Mouse (Mus musculus) heart, embryonic 14.5 days (tissue): ENCODE measurements at regions not wholly inside any gene's neighbourhood (a gene's known extent, or its start where the extent isn't known, plus 50 kb on each side); places are given as distances from the start of the nearest gene placed in this dataset.
A peak's percentile ranks its signal among the peaks of the same experiment; 100 is the strongest.

Experiments
- ATAC-seq: fragments of 200-750 bp; cut with Nextera tagmentation; 2 replicates; pipeline ENCODE4 v1.8.0; 2017; ENCODE audit warnings: low read depth, moderate TSS enrichment; ENCODE audit not compliant: insufficient number of reproducible peaks, insufficient read depth, low FRiP score
- H3K27ac ChIP-seq, 2 experiments: fragments of 200-500 bp in 1 of 2; fragments of 300-500 bp in 1 of 2; sonication (generic) in 1 of 2; replicated peaks in 1 of 2; 2 replicates each; pipeline ENCODE4 v1.5.1; 2012 to 2014; ENCODE audit warnings: low read depth in 2 of 2, low read length in 2 of 2, control low read depth in 1 of 2, mild to moderate bottlenecking in 1 of 2, mixed read lengths in 1 of 2; ENCODE audit not compliant: control insufficient read depth in 1 of 2, insufficient read depth in 1 of 2
- H3K27me3 ChIP-seq: fragments of 300-500 bp; sonication (generic); 2 replicates; pipeline ENCODE4 v1.6.1; 2014; ENCODE audit warnings: mild to moderate bottlenecking, low read length, control low read depth; ENCODE audit not compliant: control insufficient read depth, insufficient read depth
- H3K36me3 ChIP-seq: fragments of 300-500 bp; sonication (generic); 2 replicates; pipeline ENCODE4 v1.6.1; 2014; ENCODE audit warnings: mild to moderate bottlenecking, control low read depth, low read length, mixed read lengths; ENCODE audit not compliant: control insufficient read depth, insufficient read depth
- H3K4me1 ChIP-seq, 2 experiments: fragments of 200-500 bp in 1 of 2; fragments of 300-500 bp in 1 of 2; sonication (generic) in 1 of 2; 2 replicates each; pipeline ENCODE4 v1.6.1; 2012 to 2014; ENCODE audit warnings: low read length in 2 of 2, control low read depth in 1 of 2, mixed read lengths in 1 of 2; ENCODE audit not compliant: control insufficient read depth in 2 of 2, insufficient read depth in 2 of 2
- H3K4me2 ChIP-seq: fragments of 300-500 bp; sonication (generic); 2 replicates; pipeline ENCODE4 v1.6.1; 2014; ENCODE audit warnings: mild to moderate bottlenecking, low read length
- H3K4me3 ChIP-seq, 2 experiments: fragments of 200-500 bp in 1 of 2; fragments of 300-500 bp in 1 of 2; sonication (generic) in 1 of 2; 2 replicates each; pipeline ENCODE4 v1.5.1; 2012 to 2014; ENCODE audit warnings: low read length in 2 of 2, mild to moderate bottlenecking in 2 of 2, control low read depth in 1 of 2, low read depth in 1 of 2, moderate library complexity in 1 of 2; ENCODE audit not compliant: control insufficient read depth in 1 of 2, insufficient read depth in 1 of 2
- H3K9ac ChIP-seq: fragments of 300-500 bp; sonication (generic); 2 replicates; pipeline ENCODE4 v1.6.1; 2014; ENCODE audit warnings: mild to moderate bottlenecking, low read length
- H3K9me3 ChIP-seq: fragments of 300-500 bp; sonication (generic); 2 replicates; pipeline ENCODE4 v1.6.1; 2016; ENCODE audit warnings: low read length, control low read depth; ENCODE audit not compliant: control insufficient read depth
- WGBS: fragments of 180-500 bp; shearing (Covaris S2); extraction: QIAGEN DNeasy Blood & Tissue Kit; methylation state at CpG from one replicate; pipeline ENCODE4 v1.1.7; 2014; 5-methylcytosine and 5-hydroxymethylcytosine counted together

GRCm38 (mm10) chr4:81570736-81571135, 128.1 kb upstream of the Mpdz start:
- no peak for ATAC-seq
- H3K27me3 ChIP-seq, result no peaks in the 10 kb centered on the region
- no peak overlapping the region for H3K4me3 ChIP-seq
- no peak overlapping the region for H3K9ac ChIP-seq
- H3K4me2 ChIP-seq, result no peak overlapping the region
- peaks cover 4 to 5% of the 10 kb centered on the region in 2 experiments; a peak in 3 of 4 replicates for H3K4me1 ChIP-seq
- H3K36me3 ChIP-seq, result no peaks in the 10 kb centered on the region
- no peak overlapping the region for H3K27ac ChIP-seq
- WGBS, result 67% methylated on average over 4 of the region's 4 CpGs
- H3K9me3 ChIP-seq, result no peaks in the 10 kb centered on the region

GRCm38 (mm10) chr4:81569531-81569930, 126.9 kb upstream of the Mpdz start:
- H3K9ac ChIP-seq, result no peak overlapping the region
- no peaks in the 10 kb centered on the region for H3K36me3 ChIP-seq
- H3K9me3 ChIP-seq, result no peaks in the 10 kb centered on the region
- WGBS, result 80% methylated on average over 3 of the region's 3 CpGs
- H3K4me1 ChIP-seq, result peaks cover 5 to 11% of the 10 kb centered on the region in 2 experiments
- no peak overlapping the region for H3K4me2 ChIP-seq
- H3K27me3 ChIP-seq, result no peaks in the 10 kb centered on the region
- H3K4me3 ChIP-seq, result no peak overlapping the region
- ATAC-seq, result no peak
- H3K27ac ChIP-seq, result no peak overlapping the region

GRCm38 (mm10) chr4:81568404-81568803, 125.8 kb upstream of the Mpdz start:
- H3K4me2 ChIP-seq, result no peak overlapping the region

GRCm38 (mm10) chr4:81567928-81568327, 125.3 kb upstream of the Mpdz start:
- Histone ChIP-seq H3K27ac (no peak overlapping the region), H3K27me3 (no peaks in the 10 kb centered on the region), H3K36me3 (no peaks in the 10 kb centered on the region), H3K9me3 (no peaks in the 10 kb centered on the region), H3K4me2 (no peak overlapping the region), H3K4me1 (peaks cover 11 to 26% of the 10 kb centered on the region in 2 experiments), H3K4me3 (no peak overlapping the region), H3K9ac (no peak overlapping the region)
- ATAC-seq, result peak; percentile 35; the same call in 1 of the 2 replicates
- 50% methylated on average over 5 of the region's 5 CpGs for WGBS

More at GRCm38 (mm10) chr4:81568404-81568803, 125.8 kb upstream of the Mpdz start:
- no peaks in the 10 kb centered on the region for H3K9me3 ChIP-seq
- no peak for ATAC-seq
- no peak overlapping the region for H3K27ac ChIP-seq
- H3K36me3 ChIP-seq, result no peaks in the 10 kb centered on the region
- 78% methylated on average over 6 of the region's 6 CpGs for WGBS
- no peak overlapping the region for H3K9ac ChIP-seq
- peaks cover 9 to 21% of the 10 kb centered on the region in 2 experiments for H3K4me1 ChIP-seq
- no peak overlapping the region for H3K4me3 ChIP-seq
- H3K27me3 ChIP-seq, result no peaks in the 10 kb centered on the region

GRCm38 (mm10) chr4:81566526-81566925, 123.9 kb upstream of the Mpdz start:
- H3K27ac ChIP-seq, result no peak overlapping the region
- H3K4me2 ChIP-seq, result no peak overlapping the region
- H3K36me3 ChIP-seq, result no peaks in the 10 kb centered on the region
- H3K9me3 ChIP-seq, result no peaks in the 10 kb centered on the region
- H3K4me1 ChIP-seq, result peaks cover 14 to 27% of the 10 kb centered on the region in 2 experiments
- no peak overlapping the region for H3K4me3 ChIP-seq
- WGBS, result 88% methylated on average over 11 of the region's 11 CpGs
- H3K27me3 ChIP-seq, result no peaks in the 10 kb centered on the region
- no peak for ATAC-seq
- no peak overlapping the region for H3K9ac ChIP-seq

GRCm38 (mm10) chr4:81565422-81566395, 123.1 kb upstream of the Mpdz start:
- no peak for ATAC-seq

GRCm38 (mm10) chr4:81564446-81564845, 121.8 kb upstream of the Mpdz start:
- Histone ChIP-seq H3K9ac (peak overlapping the region; percentile 39; the same call in 1 of the 2 replicates), H3K9me3 (no peaks in the 10 kb centered on the region), H3K4me2 (peak overlapping the region; percentile 54), H3K27ac (peak overlapping the region in 1 of 2 experiments; percentile 56; a peak in 1 of 4 replicates), H3K36me3 (no peaks in the 10 kb centered on the region), H3K4me3 (no peak overlapping the region), H3K27me3 (no peaks in the 10 kb centered on the region), H3K4me1 (peaks cover 21 to 31% of the 10 kb centered on the region in 2 experiments)
- ATAC-seq, result no peak
- 4% methylated on average over 6 of the region's 6 CpGs for WGBS

More at GRCm38 (mm10) chr4:81565422-81566395, 123.1 kb upstream of the Mpdz start:
- Histone ChIP-seq H3K9ac (peak overlapping the region; percentile 1; the same call in 1 of the 2 replicates), H3K9me3 (no peaks in the 10 kb centered on the region), H3K4me1 (peaks cover 21 to 31% of the 10 kb centered on the region in 2 experiments), H3K27me3 (no peaks in the 10 kb centered on the region), H3K4me3 (no peak overlapping the region), H3K36me3 (no peaks in the 10 kb centered on the region), H3K27ac (peak overlapping the region; percentile 15 to 25; a peak in 3 of 4 replicates), H3K4me2 (peak overlapping the region; percentile 40; the same call in 1 of the 2 replicates)
- WGBS, result 67% methylated on average over 21 of the region's 21 CpGs
